Mouse (Mus musculus): Measurements from ENCODE around the gene Wdr62. TPM values are rescaled to one million over a fixed set of nuclear protein-coding genes. Genes with fewer than 3 reads are reported as not detected.

Gene Wdr62
- 18.0 and 21.6 TPM in 2 replicates for polyA plus RNA-seq (2016; fragmentation: Nextera tagmentation; extraction: Ambion mirVana)

- Histone ChIP-seq H3K27me3 (ENCODE audit: low read depth, poor library complexity, severe bottlenecking) (no peaks in the 10 kb centered on the region), H3K36me3 (no peaks in the 10 kb centered on the region), H3K4me1 (peaks cover 22% of the 10 kb centered on the region), H3K4me3 (peak within 1 kb of the TSS; percentile 80), H3K9me3 (replicated peaks) (no peaks in the 10 kb centered on the region), H3K27ac (replicated peaks) (peak within 1 kb of the TSS; percentile 90)
- 0% methylated on average over 49 of the region's 49 CpGs for WGBS
- peak; percentile 95 for DNase-seq (ENCODE audit: low spot score)
Measured at GRCm38 (mm10) chr7:30279951-30280669, at the start of gene Wdr62, which contains the start of gene Thap8. Gene Wdr62 (minus strand): TSS chr7:30280419. Gene Thap8 (plus strand): TSS chr7:30280094.

- 60% methylated on average over 10 of the region's 10 CpGs for WGBS
- Histone ChIP-seq H3K4me3 (no peak overlapping the region), H3K4me1 (peaks cover 18% of the 10 kb centered on the region), H3K27me3 (ENCODE audit: low read depth, poor library complexity, severe bottlenecking) (peaks cover 15% of the 10 kb centered on the region; the same call in 1 of the 2 replicates), H3K27ac (replicated peaks) (no peak overlapping the region), H3K36me3 (no peaks in the 10 kb centered on the region), H3K9me3 (replicated peaks) (no peaks in the 10 kb centered on the region)
- DNase-seq (ENCODE audit: low spot score) = no peak
Measured at GRCm38 (mm10) chr7:30328379-30328778, 48.2 kb upstream of the Wdr62 start.

- Histone ChIP-seq H3K27ac (replicated peaks) (no peak overlapping the region), H3K4me1 (peaks cover 24% of the 10 kb centered on the region), H3K9me3 (replicated peaks) (no peaks in the 10 kb centered on the region), H3K4me3 (no peak overlapping the region), H3K27me3 (ENCODE audit: low read depth, poor library complexity, severe bottlenecking) (0 out of 2 replicates have a peak, but pooled peaks cover 5% of the 10 kb centered on the region), H3K36me3 (no peaks in the 10 kb centered on the region)
- DNase-seq (ENCODE audit: low spot score) = no peak
- 69% methylated on average over 15 of the region's 15 CpGs for WGBS
Measured at GRCm38 (mm10) chr7:30327140-30327539, 46.9 kb upstream of the Wdr62 start.

- Histone ChIP-seq H3K27me3 (ENCODE audit: low read depth, poor library complexity, severe bottlenecking) (0 out of 2 replicates have a peak, but pooled peaks cover 5% of the 10 kb centered on the region), H3K27ac (replicated peaks) (no peak overlapping the region), H3K4me1 (peaks cover 19% of the 10 kb centered on the region), H3K4me3 (no peak overlapping the region), H3K36me3 (no peaks in the 10 kb centered on the region), H3K9me3 (replicated peaks) (no peaks in the 10 kb centered on the region)
- DNase-seq (ENCODE audit: low spot score) = no peak
Measured at GRCm38 (mm10) chr7:30326427-30326826, 46.2 kb upstream of the Wdr62 start.

GRCm38 (mm10) chr7:30325364-30325763, 45.1 kb upstream of the Wdr62 start:
- 40% methylated on average over 2 of the region's 2 CpGs for WGBS
- H3K4me3 ChIP-seq = no peak overlapping the region
- 0 out of 2 replicates have a peak, but pooled peaks cover 5% of the 10 kb centered on the region for H3K27me3 ChIP-seq (ENCODE audit: low read depth, poor library complexity, severe bottlenecking)
- peak; percentile 48 for DNase-seq (ENCODE audit: low spot score)
- H3K9me3 ChIP-seq (replicated peaks) = no peaks in the 10 kb centered on the region
- H3K4me1 ChIP-seq = peaks cover 23% of the 10 kb centered on the region
- no peak overlapping the region for H3K27ac ChIP-seq (replicated peaks)
- no peaks in the 10 kb centered on the region for H3K36me3 ChIP-seq

GRCm38 (mm10) chr7:30324300-30324944, 44.2 kb upstream of the Wdr62 start:
- WGBS = 80% methylated on average over 5 of the region's 5 CpGs
- Histone ChIP-seq H3K4me3 (no peak overlapping the region), H3K4me1 (peaks cover 23% of the 10 kb centered on the region), H3K27me3 (ENCODE audit: low read depth, poor library complexity, severe bottlenecking) (0 out of 2 replicates have a peak, but pooled peaks cover 5% of the 10 kb centered on the region), H3K36me3 (no peaks in the 10 kb centered on the region), H3K9me3 (replicated peaks) (no peaks in the 10 kb centered on the region), H3K27ac (replicated peaks) (no peak overlapping the region)
- DNase-seq (ENCODE audit: low spot score) = no peak

- H3K4me3 ChIP-seq = peak within 1 kb of the TSS; percentile 77
- no peak for DNase-seq (ENCODE audit: low spot score)
- 0 out of 2 replicates have a peak, but pooled peaks cover 5% of the 10 kb centered on the region for H3K27me3 ChIP-seq (ENCODE audit: low read depth, poor library complexity, severe bottlenecking)
- H3K4me1 ChIP-seq = peaks cover 23% of the 10 kb centered on the region
- 78% methylated on average over 3 of the region's 3 CpGs for WGBS
- H3K9me3 ChIP-seq (replicated peaks) = no peaks in the 10 kb centered on the region
- no peaks in the 10 kb centered on the region for H3K36me3 ChIP-seq
- H3K27ac ChIP-seq (replicated peaks) = peak within 1 kb of the TSS; percentile 88
Measured at GRCm38 (mm10) chr7:30323795-30324194, 43.6 kb upstream of the Wdr62 start, which contains the start of gene Sdhaf1. Gene Sdhaf1 (minus strand): TSS chr7:30323895.

- DNase-seq (ENCODE audit: low spot score) = no peak
- H3K9me3 ChIP-seq (replicated peaks) = no peaks in the 10 kb centered on the region
- 44% methylated on average over 6 of the region's 6 CpGs for WGBS
- H3K36me3 ChIP-seq = no peaks in the 10 kb centered on the region
- H3K4me3 ChIP-seq = peak overlapping the region; percentile 77
- peak overlapping the region; percentile 88 for H3K27ac ChIP-seq (replicated peaks)
- H3K27me3 ChIP-seq (ENCODE audit: low read depth, poor library complexity, severe bottlenecking) = 0 out of 2 replicates have a peak, but pooled peaks cover 5% of the 10 kb centered on the region
- H3K4me1 ChIP-seq = peaks cover 21% of the 10 kb centered on the region
Measured at GRCm38 (mm10) chr7:30322865-30323264, 42.6 kb upstream of the Wdr62 start.

GRCm38 (mm10) chr7:30322285-30322667, 42.1 kb upstream of the Wdr62 start:
- DNase-seq (ENCODE audit: low spot score) = peak; percentile 96
- WGBS = 0% methylated on average over 20 of the region's 20 CpGs
- peaks cover 20% of the 10 kb centered on the region for H3K4me1 ChIP-seq
- H3K27me3 ChIP-seq (ENCODE audit: low read depth, poor library complexity, severe bottlenecking) = 0 out of 2 replicates have a peak, but pooled peaks cover 3% of the 10 kb centered on the region
- H3K36me3 ChIP-seq = no peaks in the 10 kb centered on the region
- peak overlapping the region; percentile 88 for H3K27ac ChIP-seq (replicated peaks)
- H3K4me3 ChIP-seq = peak overlapping the region; percentile 77
- H3K9me3 ChIP-seq (replicated peaks) = no peaks in the 10 kb centered on the region

GRCm38 (mm10) chr7:30321539-30322284, 41.5 kb upstream of the Wdr62 start, which contains the start of gene E130208F15Rik:
Gene E130208F15Rik (plus strand): TSS chr7:30321740.
- Histone ChIP-seq H3K4me3 (peak within 1 kb of the TSS; percentile 77), H3K27me3 (ENCODE audit: low read depth, poor library complexity, severe bottlenecking) (no peaks in the 10 kb centered on the region), H3K9me3 (replicated peaks) (no peaks in the 10 kb centered on the region), H3K36me3 (peaks cover 2% of the 10 kb centered on the region; the same call in 1 of the 2 replicates), H3K27ac (replicated peaks) (peak within 1 kb of the TSS; percentile 88), H3K4me1 (peaks cover 18% of the 10 kb centered on the region)
- WGBS = under 1% methylated on average over 63 of the region's 63 CpGs
- DNase-seq (ENCODE audit: low spot score) = peak; percentile 52

GRCm38 (mm10) chr7:30320946-30321345, 40.7 kb upstream of the Wdr62 start:
- WGBS = 84% methylated on average over 2 of the region's 2 CpGs
- Histone ChIP-seq H3K27ac (replicated peaks) (no peak overlapping the region), H3K36me3 (peaks cover 3% of the 10 kb centered on the region; the same call in 1 of the 2 replicates), H3K27me3 (ENCODE audit: low read depth, poor library complexity, severe bottlenecking) (no peaks in the 10 kb centered on the region), H3K9me3 (replicated peaks) (no peaks in the 10 kb centered on the region), H3K4me1 (peaks cover 18% of the 10 kb centered on the region), H3K4me3 (peak overlapping the region; percentile 77)
- DNase-seq (ENCODE audit: low spot score) = no peak

GRCm38 (mm10) chr7:30318142-30318541, 37.9 kb upstream of the Wdr62 start:
- 90% methylated on average over 3 of the region's 3 CpGs for WGBS

More at GRCm38 (mm10) chr7:30318142-30318541, 37.9 kb upstream of the Wdr62 start:
- Histone ChIP-seq H3K36me3 (peaks cover 12% of the 10 kb centered on the region), H3K4me3 (no peak overlapping the region), H3K4me1 (peaks cover 28% of the 10 kb centered on the region), H3K27ac (replicated peaks) (no peak overlapping the region), H3K9me3 (replicated peaks) (no peaks in the 10 kb centered on the region), H3K27me3 (ENCODE audit: low read depth, poor library complexity, severe bottlenecking) (no peaks in the 10 kb centered on the region)
- DNase-seq (ENCODE audit: low spot score) = no peak
